In genomic region chr10:118445021-118445420, GRCm38 (mm10) we compare ENCODE assay signal across 30 mouse cellular contexts. TPM values are rescaled to one million over a fixed set of nuclear protein-coding genes. Genes with fewer than 3 reads are reported as not detected.
DNase-seq lines count a peak whose midpoint lies in the region; ATAC-seq and TF ChIP-seq lines count a peak whose summit lies in the region.
"Had no signal": no experiment of that assay in that cellular context is flagged by ENCODE, and none has a peak within 500 bp of the region (broad histone marks: within the 10 kb centered on the region; RNA-seq: fewer than 3 reads in every experiment).

No protein-coding gene starts in this region.

- TF ChIP-seq CTCF in heart, adult 2 months (IDR thresholded peaks at IDR 0.05), result no peak
- no peak for TF ChIP-seq CTCF in C2C12 (IDR thresholded peaks at IDR 0.05; ENCODE audit: control insufficient read depth, insufficient read depth, insufficient read length)

- H3K4me3 ChIP-seq in heart, adult 2 months, result no peak overlapping the region
- H3K4me3 ChIP-seq in heart, embryonic 11.5 days (ENCODE audit: low read depth, low read length), result no peak overlapping the region
- no peak overlapping the region for H3K4me3 ChIP-seq in C2C12 (ENCODE audit: insufficient read depth, poor library complexity, severe bottlenecking)
- H3K4me3 ChIP-seq: embryonic facial prominence, embryonic 13.5 days; embryonic facial prominence, embryonic 15.5 days; erythroblast, embryonic 14.5 days; forebrain, embryonic 10.5 days; forebrain, embryonic 12.5 days had no signal

- H3K9ac ChIP-seq in heart, adult 2 months (ENCODE audit: low read depth, low read length), result no peak overlapping the region
- no peak overlapping the region for H3K9ac ChIP-seq in heart, embryonic 11.5 days (ENCODE audit: low read depth, low read length)
- H3K9ac ChIP-seq: embryonic facial prominence, embryonic 13.5 days; embryonic facial prominence, embryonic 15.5 days; forebrain, embryonic 12.5 days had no signal

- H3K27ac ChIP-seq in heart, adult 2 months, result no peak overlapping the region
- H3K27ac ChIP-seq in heart, embryonic 11.5 days (ENCODE audit: low read depth, low read length), result no peak overlapping the region
- H3K27ac ChIP-seq: embryonic facial prominence, embryonic 13.5 days; embryonic facial prominence, embryonic 15.5 days; forebrain, embryonic 10.5 days; forebrain, embryonic 12.5 days had no signal

- no peak overlapping the region for H3ac ChIP-seq in C2C12 (ENCODE audit: control insufficient read depth, insufficient read length, low read depth)

- intact Hi-C loops in heart, adult 2 months (cut with DNase I), result loop anchor here (10.0 kb wide), 1 partner anchor 100 kb away; no protein-coding TSS in a partner anchor
- intact Hi-C loops in heart, postnatal 10 days (cut with DNase I), result no loop called here
- intact Hi-C loops in heart, postnatal 36 days (cut with DNase I), result no loop called here

- no peaks in the 10 kb centered on the region for H3K9me3 ChIP-seq in heart, embryonic 11.5 days (replicated peaks; ENCODE audit: control insufficient read depth, low read length)
- H3K9me3 ChIP-seq: embryonic facial prominence, embryonic 13.5 days; embryonic facial prominence, embryonic 15.5 days; forebrain, embryonic 10.5 days; forebrain, embryonic 12.5 days had no signal

- H3K79me2 ChIP-seq in heart, adult 2 months (replicated peaks; ENCODE audit: control insufficient read depth, insufficient read depth, low read length), result no peaks in the 10 kb centered on the region
- H3K79me2 ChIP-seq in C2C12 (ENCODE audit: control insufficient read depth, insufficient read depth), result no peaks in the 10 kb centered on the region

- H3K27me3 ChIP-seq in heart, adult 2 months (ENCODE audit: control insufficient read depth, insufficient read depth, low read length), result no peaks in the 10 kb centered on the region; the same call in 1 of the 2 replicates
- no peaks in the 10 kb centered on the region for H3K27me3 ChIP-seq in heart, embryonic 11.5 days (ENCODE audit: control insufficient read depth, insufficient read depth, low read length)
- H3K27me3 ChIP-seq in C2C12 (ENCODE audit: control insufficient read depth, insufficient read depth, insufficient read length), result no peaks in the 10 kb centered on the region
- H3K27me3 ChIP-seq: CH12.LX; embryonic facial prominence, embryonic 13.5 days; embryonic facial prominence, embryonic 15.5 days; forebrain, embryonic 12.5 days had no signal

- no peak for ATAC-seq in heart, embryonic 11.5 days (replicated peaks; ENCODE audit: insufficient number of reproducible peaks, low FRiP score, low TSS enrichment)
- ATAC-seq: CD4-positive, CD25-positive, alpha-beta regulatory T cell, adult 4 months; forebrain, embryonic 14.5 days; forebrain, embryonic 16.5 days had no signal

- no peak overlapping the region for H3K4me2 ChIP-seq in heart, embryonic 11.5 days
- H3K4me2 ChIP-seq: embryonic facial prominence, embryonic 13.5 days; embryonic facial prominence, embryonic 15.5 days; forebrain, embryonic 12.5 days had no signal

- peak in 1 of 2 experiments; percentile 10 for DNase-seq in heart, adult 2 months
- peak; percentile 26 to 38 for DNase-seq in heart, postnatal 10 days
- DNase-seq in heart, postnatal 36 days, result no peak
- DNase-seq in heart, postnatal 4 days, result peak; percentile 20
- DNase-seq in Muller cell, postnatal 12 days (ENCODE audit: inconsistent ontology term), result no peak
- DNase-seq in right cerebral cortex, postnatal 4 days, result no peak
- DNase-seq: adrenal gland, adult 2 months; adrenal gland, postnatal 10 days; adrenal gland, postnatal 25 days; cerebellum, adult 11 months; cerebellum, adult 18-20 months; cerebellum, adult 8-10 months; cerebellum, adult 9-11 months; cerebellum, postnatal 36 days; embryo, embryonic 11 days had no signal

- no peaks in the 10 kb centered on the region for H3K79me3 ChIP-seq in C2C12 (ENCODE audit: low read depth)

- 70% methylated on average over 6 of the region's 6 CpGs for WGBS in heart, adult 2 months
- 83% methylated on average over 6 of the region's 6 CpGs for WGBS in heart, embryonic 11.5 days (ENCODE audit: insufficient replicate concordance)

- peaks cover 2% of the 10 kb centered on the region; the same call in 1 of the 2 replicates for H3K4me1 ChIP-seq in heart, adult 2 months (ENCODE audit: control insufficient read depth, insufficient read depth, low read length)
- H3K4me1 ChIP-seq in heart, embryonic 11.5 days (ENCODE audit: control insufficient read depth, insufficient read depth, low read length), result no peaks in the 10 kb centered on the region; the same call in 1 of the 2 replicates
- H3K4me1 ChIP-seq: embryonic facial prominence, embryonic 13.5 days; embryonic facial prominence, embryonic 15.5 days; forebrain, embryonic 10.5 days; forebrain, embryonic 12.5 days had no signal

- TF ChIP-seq EP300 in heart, adult 2 months (IDR thresholded peaks at IDR 0.05; ENCODE audit: insufficient read depth, low read depth, low read length), result 0 out of 2 replicates have a peak, but pooled peaks have one; percentile 11

- TF ChIP-seq POLR2A in heart, adult 2 months (IDR thresholded peaks at IDR 0.05; ENCODE audit: insufficient read depth, low read depth, low read length), result no peak

- no peaks in the 10 kb centered on the region for H3K36me3 ChIP-seq in heart, adult 2 months (ENCODE audit: control insufficient read depth, insufficient read depth, low read length)
- no peaks in the 10 kb centered on the region for H3K36me3 ChIP-seq in heart, embryonic 11.5 days (ENCODE audit: control insufficient read depth, insufficient read depth, low read length)
- no peaks in the 10 kb centered on the region for H3K36me3 ChIP-seq in C2C12 (ENCODE audit: control insufficient read depth, insufficient read depth)
- H3K36me3 ChIP-seq: embryonic facial prominence, embryonic 13.5 days; embryonic facial prominence, embryonic 15.5 days; forebrain, embryonic 10.5 days; forebrain, embryonic 12.5 days; G1E had no signal

TF ChIP-seq in C2C12, 6 proteins besides CTCF, POLR2A, EP300 and RAD21:
- TF ChIP-seq FOSL1 (IDR thresholded peaks at IDR 0.05; ENCODE audit: insufficient read depth, low read length, poor library complexity, severe bottlenecking) (no peak), MYOG (IDR thresholded peaks at IDR 0.05; ENCODE audit: control insufficient read depth, extremely low read depth, insufficient read length) (no peak), CEBPB (IDR thresholded peaks at IDR 0.05; ENCODE audit: low read depth) (no peak), USF1 (IDR thresholded peaks at IDR 0.05; ENCODE audit: low read depth) (no peak), MAX (IDR thresholded peaks at IDR 0.05) (no peak), MYOD1 (IDR thresholded peaks at IDR 0.05; ENCODE audit: control insufficient read depth, insufficient read length, low read depth) (peak; percentile 18)

RNA-seq across cellular contexts. Expression of gene Ifng, which starts 4.2 kb away (rescaled TPM):
- not detected for total RNA-seq in heart, adult 2 months (2021)
- not detected in 2 replicates for polyA plus RNA-seq in heart, adult 2 months (2012; rRNA removed)
- not detected in 2 replicates for polyA plus RNA-seq in heart, embryonic 11.5 days (2014; fragmentation: Nextera tagmentation; extraction: Ambion mirVana)
- not detected for total RNA-seq in heart, postnatal 10 days (2021)
- total RNA-seq in heart, postnatal 36 days (2021), result not detected
- polyA plus RNA-seq in C2C12 (2012; fragmentation: generic; extraction: Trizol), result not detected
- total RNA-seq in heart, postnatal 4 days (2021), result not detected
- total RNA-seq: adrenal gland, adult 2 months; adrenal gland, postnatal 10 days; adrenal gland, postnatal 25 days; adrenal gland, postnatal 4 days; CH12.LX; G1E had no signal
- polyA plus RNA-seq: adrenal gland, adult 2 months; brain, embryonic 14.5 days; embryonic facial prominence, embryonic 11.5 days; embryonic facial prominence, embryonic 13.5 days; embryonic facial prominence, embryonic 15.5 days; erythroblast, embryonic 14.5 days; forebrain, embryonic 10.5 days; forebrain, embryonic 12.5 days; forebrain, embryonic 14.5 days; forebrain, embryonic 16.5 days; G1E had no signal

Comparison
In these comparisons a context has a peak if more than half of its experiments do, and no peak if none do; other contexts are left out.
1. DNase-seq: peak in heart, postnatal 10 days (2 of 2) and heart, postnatal 4 days (single experiment); none in heart, postnatal 36 days (0 of 2), Muller cell, postnatal 12 days (single experiment) and right cerebral cortex, postnatal 4 days (single experiment).